Mouse (Mus musculus): ENCODE data around the gene Klk1b16. TPM values are rescaled to one million over a fixed set of nuclear protein-coding genes. Genes with fewer than 3 reads are reported as not detected.

Gene Klk1b16
- polyA plus RNA-seq (2021; fragmentation: Nextera tagmentation), result not detected in 2 replicates
- long read RNA-seq, experiment 1, result 0 reads
- long read RNA-seq, experiment 2, result 0 reads

DNA sequence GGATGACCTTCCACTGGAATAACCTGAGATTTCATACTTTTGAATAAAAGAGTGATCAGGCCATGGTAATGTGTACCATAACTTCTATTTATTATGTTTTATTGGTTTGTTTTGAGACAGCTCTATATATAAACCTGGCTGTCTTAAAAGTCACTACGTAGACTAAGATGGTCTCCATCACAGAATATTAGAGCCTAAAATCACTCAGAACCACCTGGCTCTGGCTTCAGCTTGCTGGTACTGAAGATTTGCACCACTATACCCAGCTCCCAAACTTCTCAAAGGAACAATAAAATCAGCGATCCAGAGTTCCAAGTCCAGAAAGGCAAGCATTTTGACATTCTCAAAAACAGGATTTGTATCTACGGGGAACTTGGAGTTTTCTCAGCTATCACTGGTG lies at the start of gene Klk1b16:
Gene Klk1b16, plus strand, starts transcription at position 301 of the 400 bp plus-strand sequence.

GRCm38 (mm10) chr7:44102028-44102427 lies 34.5 kb upstream of the Klk1b16 start, which contains the start of gene Klk1b21:
Gene Klk1b21, plus strand, starts transcription at chr7:44102328.

GRCm38 (mm10) chr7:44112373-44112772 lies 24.2 kb upstream of the Klk1b16 start, which contains the start of gene Klk1b22:
Gene Klk1b22, plus strand, starts transcription at chr7:44112673.

DNA sequence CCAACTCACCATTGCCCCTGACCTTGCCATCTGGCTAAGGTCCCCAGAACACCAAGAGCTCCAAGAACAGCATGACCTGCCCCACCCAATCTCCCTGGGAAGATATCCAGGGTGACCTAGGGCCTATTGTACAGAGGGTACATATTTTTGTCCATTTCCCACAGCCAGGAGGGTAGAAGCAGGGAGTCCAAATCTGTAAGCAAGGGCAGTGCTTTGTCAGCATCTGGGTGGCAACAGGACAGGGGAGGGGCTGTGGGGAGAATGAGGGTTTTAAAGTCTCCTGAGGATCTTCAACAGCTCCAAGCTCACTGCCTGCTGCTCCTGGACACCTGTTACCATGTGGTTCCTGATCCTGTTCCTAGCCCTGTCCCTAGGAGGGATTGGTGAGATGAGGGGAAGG lies 51.4 kb downstream of the Klk1b16 start, which contains the start of gene Klk1b24:
Gene Klk1b24, plus strand, starts transcription at position 301 of the 400 bp plus-strand sequence.

Other genes with a start within 250 kb of the Klk1b16 start
- not detected in 2 replicates for gene Klk15, start 203.0 kb upstream of the Klk1b16 start, polyA plus RNA-seq (2021; fragmentation: Nextera tagmentation)
- not detected in 2 replicates for gene Klk1b8, start 186.1 kb upstream of the Klk1b16 start, polyA plus RNA-seq (2021; fragmentation: Nextera tagmentation)
- not detected in 2 replicates for gene Klk1b1, start 170.0 kb upstream of the Klk1b16 start, polyA plus RNA-seq (2021; fragmentation: Nextera tagmentation)
- gene Klk1b9, start 160.7 kb upstream of the Klk1b16 start, polyA plus RNA-seq (2021; fragmentation: Nextera tagmentation), result not detected in 2 replicates
- not detected in 2 replicates for gene Klk1b11, start 140.9 kb upstream of the Klk1b16 start, polyA plus RNA-seq (2021; fragmentation: Nextera tagmentation)
- not detected in 2 replicates for gene Klk1b26, start 124.6 kb upstream of the Klk1b16 start, polyA plus RNA-seq (2021; fragmentation: Nextera tagmentation)
- gene Klk1b27, start 84.5 kb upstream of the Klk1b16 start, polyA plus RNA-seq (2021; fragmentation: Nextera tagmentation), result not detected in 2 replicates
- not detected in 2 replicates for gene Klk1b21, start 34.4 kb upstream of the Klk1b16 start, polyA plus RNA-seq (2021; fragmentation: Nextera tagmentation)
- not detected in 2 replicates for gene Klk1b22, start 24.1 kb upstream of the Klk1b16 start, polyA plus RNA-seq (2021; fragmentation: Nextera tagmentation)
- gene Klk1b24, start 51.5 kb downstream of the Klk1b16 start, polyA plus RNA-seq (2021; fragmentation: Nextera tagmentation), result not detected in 2 replicates
- gene Klk1b3, start 61.4 kb downstream of the Klk1b16 start, polyA plus RNA-seq (2021; fragmentation: Nextera tagmentation), result not detected in 2 replicates
- not detected in 2 replicates for gene Klk1b4, start 70.7 kb downstream of the Klk1b16 start, polyA plus RNA-seq (2021; fragmentation: Nextera tagmentation)
- not detected in 2 replicates for gene Klk1b5, start 79.2 kb downstream of the Klk1b16 start, polyA plus RNA-seq (2021; fragmentation: Nextera tagmentation)
- gene Klk1, start 88.6 kb downstream of the Klk1b16 start, polyA plus RNA-seq (2021; fragmentation: Nextera tagmentation), result not detected in 2 replicates
- gene Gm36864, start 99.4 kb downstream of the Klk1b16 start, polyA plus RNA-seq (2021; fragmentation: Nextera tagmentation), result not detected in 2 replicates
- gene 1700028J19Rik, start 109.9 kb downstream of the Klk1b16 start, polyA plus RNA-seq (2021; fragmentation: Nextera tagmentation), result 2.1 TPM in 2 replicates
- gene 2410002F23Rik, start 110.0 kb downstream of the Klk1b16 start, polyA plus RNA-seq (2021; fragmentation: Nextera tagmentation), result 86.1 and 106 TPM in 2 replicates
- gene Acp4, start 120.6 kb downstream of the Klk1b16 start, polyA plus RNA-seq (2021; fragmentation: Nextera tagmentation), result not detected in 2 replicates
- not detected in 2 replicates for gene Gm15517, start 124.7 kb downstream of the Klk1b16 start, polyA plus RNA-seq (2021; fragmentation: Nextera tagmentation)
- gene Clec11a, start 170.1 kb downstream of the Klk1b16 start, polyA plus RNA-seq (2021; fragmentation: Nextera tagmentation), result 3.2 and 3.9 TPM in 2 replicates
- 86.1 and 191 TPM in 2 replicates for gene Shank1, start 173.5 kb downstream of the Klk1b16 start, polyA plus RNA-seq (2021; fragmentation: Nextera tagmentation)
- gene Syt3, start 247.3 kb downstream of the Klk1b16 start, polyA plus RNA-seq (2021; fragmentation: Nextera tagmentation), result 35.1 and 37.3 TPM in 2 replicates
- gene 1700008O03Rik, start 249.1 kb downstream of the Klk1b16 start, polyA plus RNA-seq (2021; fragmentation: Nextera tagmentation), result 1.7 TPM in 2 replicates

Measured in left cerebral cortex, adult 6 months (tissue).